Mouse (Mus musculus) neural tube, embryonic 14.5 days (tissue): ENCODE measurements around the gene Olfr209. TPM values are rescaled to one million over a fixed set of nuclear protein-coding genes. Genes with fewer than 3 reads are reported as not detected.
"Not testable (repeated sequence)": the region's sequence is repeated elsewhere in the genome, so short reads cannot be mapped to it uniquely, and the experiment has no call there.

Source experiments
- ATAC-seq: fragments of 200-750 bp; cut with Nextera tagmentation; 2 replicates; pipeline ENCODE4 v1.8.0; 2017; ENCODE audit warnings: low read depth, mild to moderate bottlenecking, moderate TSS enrichment, moderate library complexity
- H3K27ac ChIP-seq: fragments of 300-500 bp; sonication (generic); 2 replicates; pipeline ENCODE4 v1.5.1; 2014; ENCODE audit warnings: low read depth, mild to moderate bottlenecking, control low read depth, low read length, moderate library complexity, mixed read lengths
- H3K27me3 ChIP-seq: fragments of 300-500 bp; sonication (generic); 2 replicates; pipeline ENCODE4 v1.6.1; 2014; ENCODE audit warnings: low read length; ENCODE audit not compliant: control insufficient read depth, insufficient read depth
- H3K36me3 ChIP-seq: fragments of 300-500 bp; sonication (generic); 2 replicates; pipeline ENCODE4 v1.6.1; 2014; ENCODE audit warnings: low read length, mixed read lengths; ENCODE audit not compliant: control insufficient read depth, insufficient read depth
- H3K4me1 ChIP-seq: fragments of 300-500 bp; sonication (generic); 2 replicates; pipeline ENCODE4 v1.6.1; 2014; ENCODE audit warnings: low read length; ENCODE audit not compliant: control insufficient read depth, insufficient read depth
- H3K4me2 ChIP-seq: fragments of 300-500 bp; sonication (generic); 2 replicates; pipeline ENCODE4 v1.6.1; 2014; ENCODE audit warnings: mild to moderate bottlenecking, low read depth, low read length, control low read depth
- H3K4me3 ChIP-seq: fragments of 300-500 bp; sonication (generic); 2 replicates; pipeline ENCODE4 v1.5.1; 2014; ENCODE audit warnings: low read depth, low read length, control low read depth, mixed read lengths
- H3K9ac ChIP-seq: fragments of 300-500 bp; sonication (generic); replicated peaks from 2 replicates; pipeline ENCODE4 v1.6.1; 2014; ENCODE audit warnings: low read depth, mild to moderate bottlenecking, control low read depth, low read length, mixed read lengths
- H3K9me3 ChIP-seq: fragments of 300-500 bp; sonication (generic); 2 replicates; pipeline ENCODE4 v1.6.1; 2016; ENCODE audit warnings: low read length; ENCODE audit not compliant: control insufficient read depth
- WGBS: fragments of 180-500 bp; shearing (Covaris S2); extraction: QIAGEN DNeasy Blood & Tissue Kit; methylation state at CpG from one replicate; pipeline ENCODE4 v1.1.7; 2014; 5-methylcytosine and 5-hydroxymethylcytosine counted together
- polyA plus RNA-seq: library from polyadenylated mRNA; unstranded; fragments of >200 nt; fragmentation: Nextera tagmentation; extraction: Ambion mirVana; gene quantifications from 2 replicates; pipeline ENCODE4 v1.2.1, GENCODE M21; 2014

The Olfr209 gene
- polyA plus RNA-seq, 1 experiment from 2014 or later: not detected

DNA sequence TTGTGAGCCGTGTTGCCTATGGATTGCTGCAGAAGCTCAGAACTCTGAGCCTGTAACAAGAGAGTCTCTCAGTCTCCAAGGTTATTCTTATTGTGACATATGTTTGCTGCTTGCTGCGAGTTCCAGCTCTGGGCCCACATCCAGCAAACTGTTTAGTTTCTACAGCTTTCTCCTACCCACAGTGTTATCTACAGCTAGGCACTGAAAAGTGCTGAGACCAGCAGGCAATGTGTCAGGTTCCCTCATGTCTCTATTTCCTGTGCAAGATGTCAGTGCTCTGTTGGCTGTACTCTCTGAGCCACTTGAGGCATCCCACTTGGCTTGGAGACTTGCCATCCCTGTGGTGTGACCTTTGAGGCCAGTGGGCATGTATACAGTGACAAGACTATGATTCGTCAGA lies 29.5 kb upstream of the Olfr209 start:
- H3K36me3 ChIP-seq: no peaks in the 10 kb centered on the region
- no peak overlapping the region for H3K9ac ChIP-seq
- H3K4me2 ChIP-seq: no peak overlapping the region
- no peaks in the 10 kb centered on the region for H3K4me1 ChIP-seq
- no peak overlapping the region for H3K27ac ChIP-seq
- H3K9me3 ChIP-seq: no peaks in the 10 kb centered on the region
- 75% methylated on average over 3 of the region's 3 CpGs for WGBS
- H3K4me3 ChIP-seq: no peak overlapping the region
- H3K27me3 ChIP-seq: no peaks in the 10 kb centered on the region
- ATAC-seq: no peak

GRCm38 (mm10) chr16:59349146-59349545 lies 14.6 kb downstream of the Olfr209 start, which contains the start of gene Olfr206:
TSS of gene Olfr206 (minus strand) at chr16:59349246.
- no peaks in the 10 kb centered on the region for H3K27me3 ChIP-seq
- no peaks in the 10 kb centered on the region for H3K36me3 ChIP-seq
- 76% methylated on average over 1 of the region's 1 CpGs for WGBS
- H3K4me1 ChIP-seq: no peaks in the 10 kb centered on the region
- H3K9ac ChIP-seq: no peak within 1 kb of the TSS
- H3K4me2 ChIP-seq: no peak within 1 kb of the TSS
- no peaks in the 10 kb centered on the region for H3K9me3 ChIP-seq
- H3K27ac ChIP-seq: no peak within 1 kb of the TSS
- no peak for ATAC-seq
- H3K4me3 ChIP-seq: no peak within 1 kb of the TSS

DNA sequence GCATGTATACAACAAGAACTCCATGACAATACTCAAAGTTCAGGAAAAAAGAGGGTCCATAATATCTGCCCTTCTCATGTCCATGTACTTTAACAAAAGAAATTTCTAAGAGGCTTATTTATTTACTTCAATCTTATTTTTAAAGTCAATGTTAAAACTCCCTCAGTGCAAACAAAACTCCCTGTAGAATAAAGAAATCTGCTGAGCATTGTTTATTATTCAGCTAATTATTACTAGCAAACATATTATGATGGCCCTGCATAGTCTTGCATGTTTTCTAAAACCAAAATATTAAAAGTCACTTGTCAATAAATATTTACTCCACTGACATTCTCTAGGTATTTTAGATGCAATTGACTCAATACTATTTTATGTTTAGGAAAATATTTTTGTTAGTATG lies 32.8 kb downstream of the Olfr209 start, which contains the start of gene Olfr205:
Gene Olfr205, minus strand, starts transcription at position 101 of the 400 bp plus-strand sequence.
- ATAC-seq: no peak
- Histone ChIP-seq H3K27me3 (no peaks in the 10 kb centered on the region), H3K27ac (no peak within 1 kb of the TSS), H3K4me3 (no peak within 1 kb of the TSS), H3K4me1 (no peaks in the 10 kb centered on the region), H3K9me3 (no peaks in the 10 kb centered on the region), H3K36me3 (no peaks in the 10 kb centered on the region), H3K4me2 (no peak within 1 kb of the TSS), H3K9ac (no peak within 1 kb of the TSS)

DNA sequence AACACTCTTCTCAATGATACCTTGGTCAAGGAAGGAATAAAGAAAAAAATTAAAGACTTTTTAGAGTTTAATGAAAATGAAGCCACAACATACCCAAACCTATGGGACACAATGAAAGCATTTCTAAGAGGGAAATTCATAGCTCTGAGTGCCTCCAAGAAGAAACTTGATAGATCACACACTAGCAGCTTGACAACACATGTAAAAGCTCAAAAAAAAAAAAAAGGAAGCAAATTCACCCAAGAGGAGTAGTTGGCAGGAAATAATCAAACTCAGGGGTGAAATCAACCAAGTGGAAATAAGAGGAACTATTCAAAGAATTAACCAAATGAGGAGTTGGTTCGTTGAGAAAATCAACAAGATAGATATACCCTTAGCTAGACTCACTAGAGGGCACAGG lies 40.5 kb downstream of the Olfr209 start:
- not testable (repeated sequence) for H3K27ac ChIP-seq, H3K4me2 ChIP-seq, H3K4me1 ChIP-seq, H3K9ac ChIP-seq, ATAC-seq, H3K27me3 ChIP-seq, H3K4me3 ChIP-seq, H3K9me3 ChIP-seq, H3K36me3 ChIP-seq
- WGBS: 61% methylated on average over 1 of the region's 1 CpGs

GRCm38 (mm10) chr16:59318148-59318547 lies 45.6 kb downstream of the Olfr209 start, which contains the start of gene Olfr204:
TSS of gene Olfr204 (minus strand) at chr16:59318248.
- Histone ChIP-seq H3K4me2 (no peak within 1 kb of the TSS), H3K4me3 (no peak within 1 kb of the TSS), H3K36me3 (no peaks in the 10 kb centered on the region), H3K27ac (no peak within 1 kb of the TSS), H3K9ac (no peak within 1 kb of the TSS), H3K9me3 (no peaks in the 10 kb centered on the region), H3K4me1 (no peaks in the 10 kb centered on the region), H3K27me3 (no peaks in the 10 kb centered on the region)
- no peak for ATAC-seq

Other genes with a start within 250 kb of the Olfr209 start
- gene Olfr194, start 242.9 kb downstream of the Olfr209 start, polyA plus RNA-seq: not detected in 2 replicates
- not detected in 2 replicates for gene Olfr195, start 216.9 kb downstream of the Olfr209 start, polyA plus RNA-seq
- gene Olfr196, start 193.5 kb downstream of the Olfr209 start, polyA plus RNA-seq: not detected in 2 replicates
- not detected in 2 replicates for gene Olfr198, start 160.5 kb downstream of the Olfr209 start, polyA plus RNA-seq
- gene Olfr199, start 144.2 kb downstream of the Olfr209 start, polyA plus RNA-seq: not detected in 2 replicates
- gene Olfr201, start 91.4 kb downstream of the Olfr209 start, polyA plus RNA-seq: not detected in 2 replicates
- not detected in 2 replicates for gene Olfr202, start 77.2 kb downstream of the Olfr209 start, polyA plus RNA-seq
- not detected in 2 replicates for gene Olfr203, start 65.1 kb downstream of the Olfr209 start, polyA plus RNA-seq
- not detected in 2 replicates for gene Olfr204, start 45.7 kb downstream of the Olfr209 start, polyA plus RNA-seq
- gene Olfr205, start 32.9 kb downstream of the Olfr209 start, polyA plus RNA-seq: not detected in 2 replicates
- not detected in 2 replicates for gene Olfr206, start 14.7 kb downstream of the Olfr209 start, polyA plus RNA-seq
- gene Gabrr3, start 43.3 kb upstream of the Olfr209 start, polyA plus RNA-seq: 0.04 TPM in 1 of 2 replicates, not detected in the other
- 12.2 and 12.8 TPM in 2 replicates for gene Riox2, start 107.8 kb upstream of the Olfr209 start, polyA plus RNA-seq
- 2.2 and 3.9 TPM in 2 replicates for gene Crybg3, start 237.0 kb upstream of the Olfr209 start, polyA plus RNA-seq